Mouse (Mus musculus) kidney, postnatal 0 days (tissue): ENCODE measurements around the gene Olfr463. TPM values are rescaled to one million over a fixed set of nuclear protein-coding genes. Genes with fewer than 3 reads are reported as not detected.

ENCODE experiments used
- ATAC-seq: fragments of 200-750 bp; cut with Nextera tagmentation; replicated peaks from 2 replicates; pipeline ENCODE4 v1.8.0; 2017; ENCODE audit warnings: low read depth, moderate number of reproducible peaks, moderate TSS enrichment, moderate library complexity; ENCODE audit not compliant: low FRiP score
- DNase-seq: peaks from one replicate; pipeline ENCODE4 v3.0.0-alpha.2; 2016; ENCODE audit warnings: low spot score
- H3K27ac ChIP-seq: fragments of 300-500 bp; sonication (generic); 2 replicates; pipeline ENCODE4 v1.5.1; 2014; ENCODE audit warnings: mild to moderate bottlenecking
- H3K27me3 ChIP-seq: fragments of 300-500 bp; sonication (generic); 2 replicates; pipeline ENCODE4 v1.6.1; 2014; ENCODE audit warnings: low read length, mixed read lengths; ENCODE audit not compliant: insufficient read depth
- H3K36me3 ChIP-seq: fragments of 300-500 bp; sonication (generic); 2 replicates; pipeline ENCODE4 v1.6.1; 2014; ENCODE audit warnings: low read length, mixed read lengths; ENCODE audit not compliant: insufficient read depth
- H3K4me1 ChIP-seq: fragments of 300-500 bp; sonication (generic); replicated peaks from 2 replicates; pipeline ENCODE4 v1.6.1; 2014; ENCODE audit warnings: antibody characterized with exemption, low read length, mixed read lengths; ENCODE audit not compliant: insufficient read depth
- H3K4me2 ChIP-seq: fragments of 300-500 bp; sonication (generic); 2 replicates; pipeline ENCODE4 v1.6.1; 2014; ENCODE audit warnings: mild to moderate bottlenecking, low read length, moderate library complexity, mixed read lengths
- H3K4me3 ChIP-seq: fragments of 300-500 bp; sonication (generic); replicated peaks from 2 replicates; pipeline ENCODE4 v1.5.1; 2014; ENCODE audit warnings: low read depth, low read length
- H3K9ac ChIP-seq: fragments of 300-500 bp; sonication (generic); 2 replicates; pipeline ENCODE4 v1.6.1; 2014; ENCODE audit warnings: low read depth, low read length
- H3K9me3 ChIP-seq: fragments of 300-500 bp; sonication (generic); replicated peaks from 2 replicates; pipeline ENCODE4 v1.6.1; 2016; ENCODE audit warnings: low read length, inconsistent platforms, mixed read lengths
- CTCF ChIP-seq: IDR thresholded peaks from 2 replicates; pipeline ENCODE4 v1.5.1; 2016; ENCODE audit warnings: antibody characterized with exemption, low read depth, mild to moderate bottlenecking, moderate library complexity
- WGBS: fragments of 180-500 bp; shearing (Covaris S2); extraction: QIAGEN DNeasy Blood & Tissue Kit; methylation state at CpG from one replicate; pipeline ENCODE4 v1.1.7; 2014; 5-methylcytosine and 5-hydroxymethylcytosine counted together
- polyA plus RNA-seq: library from polyadenylated mRNA; unstranded; fragments of >200 nt; fragmentation: Nextera tagmentation; extraction: Ambion mirVana; gene quantifications from 2 replicates; pipeline ENCODE4 v1.2.1, GENCODE M21; 2015

Gene Olfr463
- polyA plus RNA-seq, result not detected in 2 replicates

DNA sequence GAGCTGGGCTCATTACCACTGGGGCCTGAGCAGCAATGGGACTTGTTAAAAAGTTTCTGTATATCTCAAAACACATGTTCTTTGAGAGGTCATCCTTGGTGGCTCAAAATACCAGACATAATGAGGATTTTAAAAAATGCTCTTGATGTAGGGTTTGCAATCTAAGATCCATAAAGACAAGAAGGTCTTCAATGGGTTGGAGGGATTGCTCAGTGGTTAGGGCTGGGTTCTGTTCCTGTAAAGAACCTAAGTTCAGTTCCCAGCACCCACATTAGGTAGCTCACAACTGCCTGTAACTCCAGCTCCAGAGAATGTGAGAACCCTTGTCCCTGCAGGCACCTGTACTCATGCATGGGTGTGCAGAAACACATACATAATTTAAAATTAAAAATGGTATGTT is at the start of gene Olfr463:
TSS of gene Olfr463 (minus strand) at position 101 of the 400 bp plus-strand sequence.
- TF ChIP-seq CTCF, result no peak
- Histone ChIP-seq H3K27ac (no peak within 1 kb of the TSS), H3K27me3 (no peaks in the 10 kb centered on the region), H3K9ac (no peak within 1 kb of the TSS), H3K4me1 (no peaks in the 10 kb centered on the region), H3K4me3 (no peak within 1 kb of the TSS), H3K4me2 (no peak within 1 kb of the TSS), H3K36me3 (no peaks in the 10 kb centered on the region), H3K9me3 (no peaks in the 10 kb centered on the region)
- DNase-seq (no peak), ATAC-seq (no peak)

DNA sequence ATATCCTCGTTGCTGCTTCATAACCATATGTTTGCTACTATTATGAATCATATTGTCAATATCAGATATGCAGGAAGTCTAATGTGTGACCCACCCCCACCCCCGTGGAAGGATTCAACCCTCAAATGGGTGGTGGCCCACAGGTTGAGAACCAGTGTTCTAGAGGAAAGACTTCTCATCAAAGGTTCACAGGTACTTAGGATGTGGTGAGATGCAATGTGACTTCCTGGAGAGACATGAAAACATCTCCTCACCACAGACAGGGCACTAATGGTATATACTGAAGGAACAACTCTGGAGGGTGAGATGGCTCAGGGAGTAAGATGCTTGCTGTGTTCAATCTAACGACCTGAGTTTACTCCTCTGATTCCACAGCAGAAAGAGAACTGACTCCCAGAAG is 38.3 kb upstream of the Olfr463 start:
- 74% methylated on average over 3 of the region's 3 CpGs for WGBS
- no peaks in the 10 kb centered on the region for H3K9me3 ChIP-seq
- no peaks in the 10 kb centered on the region for H3K36me3 ChIP-seq
- no peak overlapping the region for H3K4me3 ChIP-seq
- no peak for TF ChIP-seq CTCF
- H3K27me3 ChIP-seq, result no peaks in the 10 kb centered on the region
- H3K27ac ChIP-seq, result no peak overlapping the region
- no peak for ATAC-seq
- no peak overlapping the region for H3K4me2 ChIP-seq
- no peaks in the 10 kb centered on the region for H3K4me1 ChIP-seq
- DNase-seq, result no peak
- no peak overlapping the region for H3K9ac ChIP-seq

GRCm38 (mm10) chr11:87933731-87934130 is 36.5 kb upstream of the Olfr463 start:
- Histone ChIP-seq H3K4me3 (no peak overlapping the region), H3K27ac (no peak overlapping the region), H3K36me3 (no peaks in the 10 kb centered on the region), H3K9me3 (no peaks in the 10 kb centered on the region), H3K4me2 (no peak overlapping the region), H3K27me3 (no peaks in the 10 kb centered on the region), H3K4me1 (no peaks in the 10 kb centered on the region), H3K9ac (no peak overlapping the region)
- 67% methylated on average over 2 of the region's 2 CpGs for WGBS
- no peak for TF ChIP-seq CTCF
- ATAC-seq (no peak), DNase-seq (no peak)

GRCm38 (mm10) chr11:87930348-87930747 is 33.2 kb upstream of the Olfr463 start:
- Histone ChIP-seq H3K27ac (no peak overlapping the region), H3K9me3 (no peaks in the 10 kb centered on the region), H3K4me2 (no peak overlapping the region), H3K4me3 (no peak overlapping the region), H3K4me1 (no peaks in the 10 kb centered on the region), H3K9ac (no peak overlapping the region), H3K27me3 (no peaks in the 10 kb centered on the region), H3K36me3 (no peaks in the 10 kb centered on the region)
- WGBS, result 83% methylated on average over 2 of the region's 2 CpGs
- TF ChIP-seq CTCF, result no peak
- DNase-seq (no peak), ATAC-seq (no peak)

GRCm38 (mm10) chr11:87920966-87921365 is 23.8 kb upstream of the Olfr463 start, which contains the start of gene Olfr464:
Olfr464 (minus strand) TSS chr11:87920967.
- no peaks in the 10 kb centered on the region for H3K36me3 ChIP-seq
- no peak for ATAC-seq
- DNase-seq, result peak; percentile 50
- no peaks in the 10 kb centered on the region for H3K27me3 ChIP-seq
- no peak within 1 kb of the TSS for H3K4me3 ChIP-seq
- TF ChIP-seq CTCF, result no peak
- H3K9ac ChIP-seq, result no peak within 1 kb of the TSS
- 28% methylated on average over 5 of the region's 5 CpGs for WGBS
- no peak within 1 kb of the TSS for H3K27ac ChIP-seq
- H3K4me1 ChIP-seq, result no peaks in the 10 kb centered on the region
- no peaks in the 10 kb centered on the region for H3K9me3 ChIP-seq
- no peak within 1 kb of the TSS for H3K4me2 ChIP-seq

GRCm38 (mm10) chr11:87920301-87920700 is 23.1 kb upstream of the Olfr463 start:
- no peaks in the 10 kb centered on the region for H3K36me3 ChIP-seq
- no peak overlapping the region for H3K9ac ChIP-seq
- no peaks in the 10 kb centered on the region for H3K9me3 ChIP-seq
- H3K4me2 ChIP-seq, result no peak overlapping the region
- 61% methylated on average over 2 of the region's 2 CpGs for WGBS
- H3K4me3 ChIP-seq, result no peak overlapping the region
- TF ChIP-seq CTCF, result no peak
- no peaks in the 10 kb centered on the region for H3K27me3 ChIP-seq
- no peak overlapping the region for H3K27ac ChIP-seq
- DNase-seq, result no peak
- ATAC-seq, result no peak
- H3K4me1 ChIP-seq, result no peaks in the 10 kb centered on the region

GRCm38 (mm10) chr11:87916005-87916404 is 18.8 kb upstream of the Olfr463 start:
- Histone ChIP-seq H3K9me3 (no peaks in the 10 kb centered on the region), H3K4me1 (no peaks in the 10 kb centered on the region), H3K4me2 (no peak overlapping the region), H3K4me3 (no peak overlapping the region), H3K27me3 (no peaks in the 10 kb centered on the region), H3K9ac (no peak overlapping the region), H3K27ac (no peak overlapping the region), H3K36me3 (no peaks in the 10 kb centered on the region)
- no peak for TF ChIP-seq CTCF
- no peak for DNase-seq
- no peak for ATAC-seq
- WGBS, result 93% methylated on average over 1 of the region's 1 CpGs
